Mouse (Mus musculus): ENCODE data around the gene Cttnbp2nl. TPM values are rescaled to one million over a fixed set of nuclear protein-coding genes. Genes with fewer than 3 reads are reported as not detected.

The Cttnbp2nl gene
- polyA plus RNA-seq, 1 experiment: 4.2 TPM

DNA sequence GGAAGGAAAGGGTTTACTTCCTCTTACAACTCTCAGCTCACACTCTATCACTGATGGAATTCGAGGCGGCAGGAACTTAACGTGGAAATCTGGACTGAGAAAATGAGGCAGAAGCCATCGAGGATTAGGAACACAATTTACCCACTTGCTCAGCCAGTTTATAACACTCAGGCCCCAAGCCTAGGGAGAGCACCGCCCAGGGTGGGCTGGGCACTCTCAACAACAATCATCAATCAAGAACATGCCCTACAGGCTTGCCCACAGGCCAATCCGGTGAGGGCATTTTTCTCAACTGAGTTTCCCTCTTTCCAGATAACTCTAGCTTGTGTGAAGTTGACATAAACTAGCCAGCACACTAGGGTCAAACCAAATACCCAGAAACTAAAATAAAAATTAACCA is 3.1 kb downstream of the Cttnbp2nl start:
- no peak overlapping the region for H3K4me3 ChIP-seq (ENCODE audit: insufficient read depth, low read depth, low read length)
- no peaks in the 10 kb centered on the region for H3K27me3 ChIP-seq (replicated peaks; ENCODE audit: control insufficient read depth, insufficient read depth, low read length)
- TF ChIP-seq POLR2A (IDR thresholded peaks at IDR 0.05; ENCODE audit: low read depth, low read length) (no peak), CTCF (conservative IDR thresholded peaks at IDR 0.05; ENCODE audit: insufficient read depth, insufficient read length, low read depth, low read length) (no peak)
- WGBS: 51% methylated on average over 6 of the region's 6 CpGs
- H3K4me1 ChIP-seq (ENCODE audit: control insufficient read depth, insufficient read depth, low read length): peaks cover 20% of the 10 kb centered on the region; the same call in 1 of the 2 replicates
- DNase-seq: peak; percentile 17
- no peak overlapping the region for H3K27ac ChIP-seq (ENCODE audit: insufficient read depth, low read depth, low read length)
- no peaks in the 10 kb centered on the region for H3K36me3 ChIP-seq (ENCODE audit: control insufficient read depth, insufficient read depth, low read length)

DNA sequence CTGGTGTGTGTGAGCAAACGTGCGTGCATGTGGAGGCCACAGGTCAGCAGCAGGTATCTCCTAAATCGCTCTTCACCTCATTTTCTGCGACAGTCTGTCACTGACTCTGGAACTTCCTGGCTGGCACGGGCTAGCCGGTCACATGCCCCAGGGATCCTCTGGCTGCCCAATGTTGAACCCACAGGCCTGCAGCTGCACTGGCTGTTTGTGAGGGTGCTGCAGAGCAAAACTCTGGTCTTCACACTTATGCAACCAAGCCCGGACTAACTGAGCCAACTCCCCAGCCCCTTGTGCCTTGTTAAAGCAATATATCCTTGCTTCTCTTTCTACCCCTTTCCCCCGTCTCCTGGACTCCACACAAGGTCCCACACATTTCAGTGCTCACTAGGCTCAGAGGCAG is 5.3 kb downstream of the Cttnbp2nl start:
- TF ChIP-seq CTCF (conservative IDR thresholded peaks at IDR 0.05; ENCODE audit: insufficient read depth, insufficient read length, low read depth, low read length): no peak
- no peak for TF ChIP-seq POLR2A (IDR thresholded peaks at IDR 0.05; ENCODE audit: low read depth, low read length)
- Histone ChIP-seq H3K36me3 (ENCODE audit: control insufficient read depth, insufficient read depth, low read length) (no peaks in the 10 kb centered on the region), H3K27ac (ENCODE audit: insufficient read depth, low read depth, low read length) (peak overlapping the region; percentile 42; the same call in 1 of the 2 replicates), H3K27me3 (replicated peaks; ENCODE audit: control insufficient read depth, insufficient read depth, low read length) (no peaks in the 10 kb centered on the region), H3K4me1 (ENCODE audit: control insufficient read depth, insufficient read depth, low read length) (peaks cover 15% of the 10 kb centered on the region; the same call in 1 of the 2 replicates), H3K4me3 (ENCODE audit: insufficient read depth, low read depth, low read length) (no peak overlapping the region)
- 22% methylated on average over 8 of the region's 8 CpGs for WGBS
- peak; percentile 88 for DNase-seq

DNA sequence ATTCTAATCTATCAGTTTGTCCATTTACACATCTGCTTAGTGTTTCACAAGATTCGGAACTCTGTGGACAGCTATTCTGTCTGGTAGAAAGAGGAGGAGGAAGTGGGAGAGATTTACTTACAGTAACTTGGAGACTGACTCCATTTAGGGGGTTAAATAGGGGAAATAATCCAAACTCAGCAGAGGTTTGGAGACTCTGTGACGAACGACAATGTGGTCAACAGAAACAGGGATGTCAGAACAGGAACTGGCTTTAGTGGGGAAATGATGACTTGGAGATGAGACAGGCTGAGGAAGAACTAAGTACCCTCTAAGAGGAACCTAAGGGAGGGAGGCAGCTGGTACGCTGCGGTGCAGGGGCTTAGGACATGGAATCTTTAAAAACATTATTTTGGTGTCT is 6.1 kb downstream of the Cttnbp2nl start:
- no peaks in the 10 kb centered on the region for H3K36me3 ChIP-seq (ENCODE audit: control insufficient read depth, insufficient read depth, low read length)
- TF ChIP-seq CTCF (conservative IDR thresholded peaks at IDR 0.05; ENCODE audit: insufficient read depth, insufficient read length, low read depth, low read length) (no peak), POLR2A (IDR thresholded peaks at IDR 0.05; ENCODE audit: low read depth, low read length) (no peak)
- H3K27me3 ChIP-seq (replicated peaks; ENCODE audit: control insufficient read depth, insufficient read depth, low read length): no peaks in the 10 kb centered on the region
- no peak overlapping the region for H3K4me3 ChIP-seq (ENCODE audit: insufficient read depth, low read depth, low read length)
- no peak overlapping the region for H3K27ac ChIP-seq (ENCODE audit: insufficient read depth, low read depth, low read length)
- DNase-seq: peak; percentile 36
- WGBS: 69% methylated on average over 5 of the region's 5 CpGs
- peaks cover 15% of the 10 kb centered on the region; the same call in 1 of the 2 replicates for H3K4me1 ChIP-seq (ENCODE audit: control insufficient read depth, insufficient read depth, low read length)

DNA sequence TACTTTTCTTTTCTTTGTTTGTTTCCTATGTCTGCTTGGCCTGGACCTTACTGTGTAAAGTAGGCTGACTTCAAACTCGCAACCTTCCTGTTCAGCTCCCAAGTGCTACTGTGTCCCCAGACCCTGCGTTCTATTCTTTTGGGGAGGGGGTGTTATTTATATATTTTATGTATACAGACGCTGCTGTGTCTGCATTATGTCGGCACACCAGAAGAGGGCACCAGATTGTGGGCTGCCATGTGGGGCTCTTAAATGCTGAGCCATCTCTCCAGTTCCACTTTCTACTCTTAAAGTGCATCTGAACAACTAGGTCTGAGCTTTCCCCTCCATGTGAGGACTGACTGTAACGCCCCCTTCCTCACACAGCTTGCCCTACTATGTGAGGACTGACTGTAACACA is 9.2 kb downstream of the Cttnbp2nl start:
- Histone ChIP-seq H3K27ac (ENCODE audit: insufficient read depth, low read depth, low read length) (no peak overlapping the region), H3K4me3 (ENCODE audit: insufficient read depth, low read depth, low read length) (no peak overlapping the region), H3K4me1 (ENCODE audit: control insufficient read depth, insufficient read depth, low read length) (peaks cover 9% of the 10 kb centered on the region; the same call in 1 of the 2 replicates), H3K27me3 (replicated peaks; ENCODE audit: control insufficient read depth, insufficient read depth, low read length) (no peaks in the 10 kb centered on the region), H3K36me3 (ENCODE audit: control insufficient read depth, insufficient read depth, low read length) (no peaks in the 10 kb centered on the region)
- no peak for DNase-seq
- 87% methylated on average over 5 of the region's 5 CpGs for WGBS
- TF ChIP-seq CTCF (conservative IDR thresholded peaks at IDR 0.05; ENCODE audit: insufficient read depth, insufficient read length, low read depth, low read length) (no peak), POLR2A (IDR thresholded peaks at IDR 0.05; ENCODE audit: low read depth, low read length) (no peak)

DNA sequence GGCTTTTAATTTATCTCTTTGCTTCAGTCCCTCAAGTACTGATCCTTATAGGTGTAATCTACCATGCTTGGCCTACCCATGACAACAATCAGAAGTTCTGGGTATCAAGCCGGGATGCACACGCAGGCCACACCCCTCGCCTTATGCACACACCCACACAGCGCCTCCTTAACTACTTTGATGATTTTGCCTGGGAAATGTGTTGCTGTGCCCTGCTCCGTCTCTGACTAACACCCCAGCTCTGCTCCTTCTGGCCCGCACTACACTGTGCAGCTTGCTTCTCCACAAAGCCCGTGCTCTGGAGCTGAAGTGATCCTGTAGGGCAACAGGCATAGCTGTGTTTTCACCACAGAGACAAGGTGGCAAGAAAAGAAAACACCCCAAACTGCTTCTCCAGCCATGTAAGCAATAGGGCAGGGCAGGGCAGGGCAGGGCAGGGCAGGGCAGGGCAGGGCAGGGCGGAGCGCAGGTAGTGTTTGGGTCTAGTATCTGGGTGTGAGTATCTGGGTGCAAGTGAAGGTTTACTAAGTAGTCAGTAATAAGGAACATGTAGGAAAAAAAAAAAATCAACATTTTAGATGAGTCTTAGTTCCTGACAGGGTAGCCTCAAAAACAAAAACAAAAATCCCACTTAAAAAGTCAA is 11.8 kb downstream of the Cttnbp2nl start:
- no peak for DNase-seq
- H3K27me3 ChIP-seq (replicated peaks; ENCODE audit: control insufficient read depth, insufficient read depth, low read length): no peaks in the 10 kb centered on the region
- no peaks in the 10 kb centered on the region for H3K36me3 ChIP-seq (ENCODE audit: control insufficient read depth, insufficient read depth, low read length)
- WGBS: 86% methylated on average over 9 of the region's 9 CpGs
- H3K27ac ChIP-seq (ENCODE audit: insufficient read depth, low read depth, low read length): no peak overlapping the region
- 0 out of 2 replicates have a peak, but pooled peaks cover 4% of the 10 kb centered on the region for H3K4me1 ChIP-seq (ENCODE audit: control insufficient read depth, insufficient read depth, low read length)
- TF ChIP-seq CTCF (conservative IDR thresholded peaks at IDR 0.05; ENCODE audit: insufficient read depth, insufficient read length, low read depth, low read length) (no peak), POLR2A (IDR thresholded peaks at IDR 0.05; ENCODE audit: low read depth, low read length) (no peak)
- H3K4me3 ChIP-seq (ENCODE audit: insufficient read depth, low read depth, low read length): no peak overlapping the region

DNA sequence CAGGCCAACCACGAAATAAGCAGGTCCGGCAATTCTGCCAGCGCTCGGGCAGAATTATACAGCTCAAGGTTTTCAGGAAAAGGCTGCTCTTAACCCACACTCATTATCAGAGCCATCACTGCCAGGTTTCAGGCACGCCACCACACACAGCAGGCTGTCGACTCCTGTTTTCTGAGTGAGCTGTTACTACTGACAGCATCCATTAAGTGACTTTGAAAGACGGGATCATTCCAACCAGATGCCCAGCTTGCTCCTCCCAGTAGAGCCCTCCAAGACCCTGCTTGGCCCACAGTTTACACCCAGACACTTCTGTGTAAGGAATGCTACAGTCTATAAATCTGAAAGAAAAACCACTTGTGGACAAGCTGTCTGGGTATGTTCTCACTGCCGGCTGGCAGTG is 12.9 kb downstream of the Cttnbp2nl start:
- Histone ChIP-seq H3K4me3 (ENCODE audit: insufficient read depth, low read depth, low read length) (no peak overlapping the region), H3K27ac (ENCODE audit: insufficient read depth, low read depth, low read length) (no peak overlapping the region), H3K4me1 (ENCODE audit: control insufficient read depth, insufficient read depth, low read length) (0 out of 2 replicates have a peak, but pooled peaks cover 2% of the 10 kb centered on the region), H3K36me3 (ENCODE audit: control insufficient read depth, insufficient read depth, low read length) (no peaks in the 10 kb centered on the region), H3K27me3 (replicated peaks; ENCODE audit: control insufficient read depth, insufficient read depth, low read length) (no peaks in the 10 kb centered on the region)
- no peak for DNase-seq
- 38% methylated on average over 8 of the region's 8 CpGs for whole genome bisulfite sequencing
- TF ChIP-seq CTCF (conservative IDR thresholded peaks at IDR 0.05; ENCODE audit: insufficient read depth, insufficient read length, low read depth, low read length): no peak
- no peak for TF ChIP-seq POLR2A (IDR thresholded peaks at IDR 0.05; ENCODE audit: low read depth, low read length)

DNA sequence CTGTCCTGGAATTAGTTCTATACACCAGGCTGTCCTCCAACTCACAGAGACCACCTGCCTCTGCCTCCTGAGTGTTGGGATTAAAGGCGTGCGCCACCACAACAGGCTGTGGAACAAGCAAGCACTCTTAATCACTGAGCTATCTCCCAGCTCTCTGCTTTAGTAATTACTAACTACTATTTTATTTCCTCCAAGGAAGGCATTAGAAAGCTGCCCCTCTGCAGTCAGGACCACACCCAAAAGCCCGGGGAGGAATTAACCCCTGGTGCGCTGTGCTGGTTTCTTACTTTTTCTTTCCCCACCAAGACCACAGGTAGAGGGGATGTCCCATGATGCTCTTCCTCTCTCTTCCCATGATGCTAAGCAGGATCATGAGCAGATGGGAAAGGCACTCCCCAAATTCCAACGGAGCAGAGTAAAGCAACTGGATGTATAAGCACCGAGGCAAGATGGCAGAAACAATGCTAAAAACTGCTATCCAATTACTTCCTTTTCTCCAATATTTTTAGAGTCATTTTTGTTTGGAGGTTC is 15.6 kb downstream of the Cttnbp2nl start:
- H3K4me3 ChIP-seq (ENCODE audit: insufficient read depth, low read depth, low read length): no peak overlapping the region
- 76% methylated on average over 6 of the region's 6 CpGs for WGBS
- no peaks in the 10 kb centered on the region for H3K4me1 ChIP-seq (ENCODE audit: control insufficient read depth, insufficient read depth, low read length)
- no peaks in the 10 kb centered on the region for H3K27me3 ChIP-seq (replicated peaks; ENCODE audit: control insufficient read depth, insufficient read depth, low read length)
- no peaks in the 10 kb centered on the region; the same call in 1 of the 2 replicates for H3K36me3 ChIP-seq (ENCODE audit: control insufficient read depth, insufficient read depth, low read length)
- no peak for DNase-seq
- no peak for TF ChIP-seq CTCF (conservative IDR thresholded peaks at IDR 0.05; ENCODE audit: insufficient read depth, insufficient read length, low read depth, low read length)
- H3K27ac ChIP-seq (ENCODE audit: insufficient read depth, low read depth, low read length): no peak overlapping the region

Measured in kidney, adult 2 months (tissue).